Mouse (Mus musculus) liver, adult 2 months (tissue): ENCODE measurements at regions not wholly inside any gene's neighbourhood (a gene's known extent, or its start where the extent isn't known, plus 50 kb on each side); places are given as distances from the start of the nearest gene placed in this dataset.

Experiments
- DNase-seq: peaks from one replicate; pipeline ENCODE4 v3.0.0-alpha.2; 2011; ENCODE audit warnings: low read depth, low spot score; ENCODE audit errors: extremely low read depth
- H3K27ac ChIP-seq: fragments of 200-500 bp; replicated peaks from 2 replicates; pipeline ENCODE4 v1.5.1; 2012; ENCODE audit warnings: low read depth, mild to moderate bottlenecking, control low read depth, inconsistent platforms, low read length; ENCODE audit not compliant: insufficient read depth
- H3K27me3 ChIP-seq: fragments of 200-500 bp; 2 replicates; pipeline ENCODE4 v1.6.1; 2012; ENCODE audit warnings: mild to moderate bottlenecking, moderate library complexity, low read length, inconsistent platforms; ENCODE audit not compliant: control insufficient read depth, insufficient read depth
- H3K36me3 ChIP-seq: fragments of 200-500 bp; 2 replicates; pipeline ENCODE4 v1.6.1; 2012; ENCODE audit warnings: low read length, inconsistent platforms; ENCODE audit not compliant: control insufficient read depth, insufficient read depth
- H3K4me1 ChIP-seq: fragments of 200-500 bp; 2 replicates; pipeline ENCODE4 v1.6.1; 2011; ENCODE audit warnings: low read length; ENCODE audit not compliant: control insufficient read depth, insufficient read depth
- H3K4me3 ChIP-seq: fragments of 200-500 bp; 2 replicates; pipeline ENCODE4 v1.5.1; 2011; ENCODE audit warnings: low read depth, mild to moderate bottlenecking, control low read depth, low read length, moderate library complexity; ENCODE audit not compliant: insufficient read depth
- H3K79me2 ChIP-seq: fragments of 200-500 bp; 2 replicates; pipeline ENCODE4 v1.6.1; 2012; ENCODE audit warnings: inconsistent platforms, mild to moderate bottlenecking, low read length, moderate library complexity; ENCODE audit not compliant: control insufficient read depth, insufficient read depth
- H3K9ac ChIP-seq: fragments of 200-500 bp; 2 replicates; pipeline ENCODE4 v1.6.1; 2012; ENCODE audit warnings: low read depth, mild to moderate bottlenecking, control low read depth, inconsistent platforms, low read length
- CTCF ChIP-seq: fragments of 200-500 bp; IDR thresholded peaks from 2 replicates; pipeline ENCODE4 v1.5.1; 2011; ENCODE audit warnings: low read depth, low read length, control low read depth
- POLR2A ChIP-seq: fragments of 200-500 bp; IDR thresholded peaks from 2 replicates; pipeline ENCODE4 v1.6.1; 2011; ENCODE audit warnings: low read length, control low read depth; ENCODE audit not compliant: insufficient read depth; ENCODE audit errors: extremely low read depth
- WGBS: fragments of 180-500 bp; shearing (Covaris S2); methylation state at CpG from one replicate; pipeline ENCODE4 v1.1.7; 2018; 5-methylcytosine and 5-hydroxymethylcytosine counted together

- no peak for TF ChIP-seq POLR2A
- no peak for TF ChIP-seq CTCF
- no peaks in the 10 kb centered on the region for H3K4me1 ChIP-seq
These were observed 99.1 kb upstream of the Ccnd2 start for GRCm38 (mm10) chr6:127250874-127251670.

GRCm38 (mm10) chr6:127251671-127251985 lies 99.6 kb upstream of the Ccnd2 start:
- no peaks in the 10 kb centered on the region for H3K27me3 ChIP-seq
- no peak for TF ChIP-seq CTCF
- no peak for TF ChIP-seq POLR2A
- DNase-seq, result peak; percentile 9
- WGBS, result 14% methylated on average over 5 of the region's 5 CpGs
- no peak overlapping the region for H3K4me3 ChIP-seq
- no peaks in the 10 kb centered on the region for H3K36me3 ChIP-seq
- H3K9ac ChIP-seq, result no peak overlapping the region
- H3K27ac ChIP-seq, result no peak overlapping the region
- no peaks in the 10 kb centered on the region for H3K79me2 ChIP-seq
- H3K4me1 ChIP-seq, result no peaks in the 10 kb centered on the region

More at GRCm38 (mm10) chr6:127250874-127251670, 99.1 kb upstream of the Ccnd2 start:
- H3K36me3 ChIP-seq, result no peaks in the 10 kb centered on the region
- DNase-seq, result no peak
- no peaks in the 10 kb centered on the region for H3K27me3 ChIP-seq
- no peak overlapping the region for H3K4me3 ChIP-seq
- no peaks in the 10 kb centered on the region for H3K79me2 ChIP-seq
- no peak overlapping the region for H3K9ac ChIP-seq
- 42% methylated on average over 11 of the region's 11 CpGs for WGBS
- H3K27ac ChIP-seq, result no peak overlapping the region

- Histone ChIP-seq H3K27me3 (no peaks in the 10 kb centered on the region), H3K36me3 (no peaks in the 10 kb centered on the region), H3K9ac (no peak overlapping the region), H3K27ac (no peak overlapping the region), H3K4me1 (no peaks in the 10 kb centered on the region), H3K4me3 (no peak overlapping the region), H3K79me2 (no peaks in the 10 kb centered on the region)
- TF ChIP-seq POLR2A (no peak), CTCF (no peak)
- DNase-seq, result no peak
- WGBS, result 33% methylated on average over 3 of the region's 3 CpGs
These were observed 100.2 kb upstream of the Ccnd2 start for GRCm38 (mm10) chr6:127252000-127252721.

- Histone ChIP-seq H3K4me1 (no peaks in the 10 kb centered on the region), H3K79me2 (no peaks in the 10 kb centered on the region), H3K27ac (0 out of 2 replicates have a peak overlapping the region, but pooled peaks have one; percentile 2), H3K4me3 (no peak overlapping the region), H3K27me3 (no peaks in the 10 kb centered on the region), H3K36me3 (no peaks in the 10 kb centered on the region), H3K9ac (no peak overlapping the region)
- 51% methylated on average over 3 of the region's 3 CpGs for WGBS
- TF ChIP-seq POLR2A, result no peak
- peak; percentile 46 for DNase-seq
These were observed 101.9 kb upstream of the Ccnd2 start for GRCm38 (mm10) chr6:127253935-127254334.

- no peak for DNase-seq
- H3K36me3 ChIP-seq, result no peaks in the 10 kb centered on the region
- H3K4me1 ChIP-seq, result 0 out of 2 replicates have a peak, but pooled peaks cover 2% of the 10 kb centered on the region
- no peak overlapping the region for H3K27ac ChIP-seq
- 79% methylated on average over 5 of the region's 5 CpGs for WGBS
- no peak overlapping the region for H3K4me3 ChIP-seq
- no peaks in the 10 kb centered on the region for H3K79me2 ChIP-seq
- no peak overlapping the region for H3K9ac ChIP-seq
- no peaks in the 10 kb centered on the region for H3K27me3 ChIP-seq
- no peak for TF ChIP-seq POLR2A
- TF ChIP-seq CTCF, result no peak
These were observed 112.1 kb upstream of the Ccnd2 start for GRCm38 (mm10) chr6:127263903-127264680.
